Mouse (Mus musculus) testis, adult 2 months (tissue): Measurements from ENCODE around the gene D430041D05Rik.

Experiments used
- CTCF ChIP-seq: fragments of 200-500 bp; IDR thresholded peaks from 2 replicates; pipeline ENCODE4 v1.5.1; 2012; ENCODE audit warnings: low read depth, mild to moderate bottlenecking, inconsistent platforms, low read length, moderate library complexity; ENCODE audit not compliant: control insufficient read depth, insufficient read depth, insufficient replicate concordance
- POLR2A ChIP-seq: fragments of 200-500 bp; IDR thresholded peaks from 2 replicates; pipeline ENCODE4 v1.6.1; 2012; ENCODE audit warnings: low read depth, mild to moderate bottlenecking, inconsistent platforms, low read length, moderate library complexity; ENCODE audit not compliant: control insufficient read depth

GRCm38 (mm10) chr2:104173431-104173830, 237.4 kb downstream of the D430041D05Rik start:
- TF ChIP-seq CTCF (no peak), POLR2A (no peak)
